Mouse (Mus musculus): ENCODE measurements around the gene Poc1a. TPM values are rescaled to one million over a fixed set of nuclear protein-coding genes. Genes with fewer than 3 reads are reported as not detected.
A peak's percentile ranks its signal among the peaks of the same experiment; 100 is the strongest.

Gene Poc1a
- polyA plus RNA-seq, 1 experiment from 2014 or later, result 23.1 TPM

GRCm38 (mm10) chr9:106355217-106355974 lies 74.5 kb downstream of the Poc1a start:
- H3K9ac ChIP-seq, result no peak overlapping the region

DNA sequence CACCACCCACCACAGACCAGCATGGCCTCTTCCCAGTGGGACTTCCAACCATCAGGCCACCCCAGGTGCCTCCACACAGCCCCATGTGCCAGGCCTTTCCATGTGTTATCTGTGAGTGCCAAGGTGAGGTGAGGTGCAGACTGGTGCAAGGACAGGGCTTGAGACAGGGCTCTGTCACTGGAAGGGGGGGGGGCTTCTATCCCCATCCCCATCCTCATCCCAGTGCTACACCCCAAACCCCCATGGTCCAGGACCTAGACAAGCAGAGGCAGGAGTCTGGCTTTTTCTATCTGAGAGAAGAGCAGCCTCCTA lies 75.1 kb downstream of the Poc1a start:
- Histone ChIP-seq H3K9ac (no peak overlapping the region), H3K36me3 (replicated peaks) (no peaks in the 10 kb centered on the region), H3K27ac (replicated peaks) (no peak overlapping the region), H3K4me1 (replicated peaks) (peaks cover 5% of the 10 kb centered on the region), H3K9me3 (replicated peaks) (no peaks in the 10 kb centered on the region), H3K27me3 (no peaks in the 10 kb centered on the region), H3K4me3 (replicated peaks) (no peak overlapping the region), H3K4me2 (no peak overlapping the region)
- ATAC-seq (ENCODE audit: insufficient read depth), result no peak

More at GRCm38 (mm10) chr9:106355217-106355974, 74.5 kb downstream of the Poc1a start:
- Histone ChIP-seq H3K27ac (replicated peaks) (no peak overlapping the region), H3K27me3 (no peaks in the 10 kb centered on the region), H3K36me3 (replicated peaks) (no peaks in the 10 kb centered on the region), H3K9me3 (replicated peaks) (no peaks in the 10 kb centered on the region), H3K4me3 (replicated peaks) (no peak overlapping the region), H3K4me2 (no peak overlapping the region), H3K4me1 (replicated peaks) (peaks cover 5% of the 10 kb centered on the region)
- 71% methylated on average over 10 of the region's 10 CpGs for WGBS (ENCODE audit: insufficient replicate concordance)
- no peak for ATAC-seq (ENCODE audit: insufficient read depth)

DNA sequence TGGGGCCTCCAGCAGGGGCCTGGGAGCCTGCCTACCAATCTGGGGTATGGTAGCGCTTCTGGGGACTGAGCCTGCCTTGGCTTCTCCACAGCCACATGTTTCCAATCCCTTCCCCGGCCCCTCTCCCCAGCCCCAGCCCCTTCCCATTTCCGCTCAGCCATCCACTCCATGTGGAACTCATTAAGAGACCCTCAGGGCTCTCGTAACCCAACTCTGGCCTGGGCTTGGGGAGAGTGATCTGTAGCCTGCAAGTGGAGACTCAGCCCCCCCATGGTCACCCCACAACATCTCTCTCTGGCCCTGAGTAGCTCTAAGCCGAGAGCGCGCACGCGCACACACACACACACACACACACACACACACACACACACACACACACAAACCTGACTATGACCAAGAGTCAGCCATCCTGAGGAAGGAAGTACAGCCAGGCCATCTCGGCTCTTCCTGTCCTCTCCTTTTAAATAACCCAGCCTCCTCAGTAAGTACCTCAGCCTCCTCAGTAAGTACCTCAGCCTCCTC lies 75.5 kb downstream of the Poc1a start:
- 44% methylated on average over 10 of the region's 10 CpGs for WGBS (ENCODE audit: insufficient replicate concordance)
- 0 out of 2 replicates have a peak, but pooled peaks have one; percentile 5 for ATAC-seq (ENCODE audit: insufficient read depth)
- no peaks in the 10 kb centered on the region for H3K27me3 ChIP-seq
- H3K27ac ChIP-seq (replicated peaks), result no peak overlapping the region
- H3K9me3 ChIP-seq (replicated peaks), result no peaks in the 10 kb centered on the region
- peaks cover 5% of the 10 kb centered on the region for H3K4me1 ChIP-seq (replicated peaks)
- no peak overlapping the region for H3K4me2 ChIP-seq
- H3K4me3 ChIP-seq (replicated peaks), result no peak overlapping the region
- no peaks in the 10 kb centered on the region for H3K36me3 ChIP-seq (replicated peaks)
- H3K9ac ChIP-seq, result no peak overlapping the region

- H3K9ac ChIP-seq, result no peak overlapping the region
- no peaks in the 10 kb centered on the region for H3K9me3 ChIP-seq (replicated peaks)
- 73% methylated on average over 3 of the region's 3 CpGs for WGBS (ENCODE audit: insufficient replicate concordance)
- no peaks in the 10 kb centered on the region for H3K36me3 ChIP-seq (replicated peaks)
- no peak overlapping the region for H3K4me3 ChIP-seq (replicated peaks)
- ATAC-seq (ENCODE audit: insufficient read depth), result no peak
- peaks cover 5% of the 10 kb centered on the region for H3K4me1 ChIP-seq (replicated peaks)
- H3K27ac ChIP-seq (replicated peaks), result no peak overlapping the region
- H3K27me3 ChIP-seq, result no peaks in the 10 kb centered on the region
- H3K4me2 ChIP-seq, result no peak overlapping the region
Observed at GRCm38 (mm10) chr9:106357167-106357566, 76.3 kb downstream of the Poc1a start.

- no peak overlapping the region for H3K27ac ChIP-seq (replicated peaks)
- no peak for ATAC-seq (ENCODE audit: insufficient read depth)
- no peak overlapping the region for H3K9ac ChIP-seq
- H3K9me3 ChIP-seq (replicated peaks), result no peaks in the 10 kb centered on the region
- no peak overlapping the region for H3K4me2 ChIP-seq
- 64% methylated on average over 6 of the region's 6 CpGs for WGBS (ENCODE audit: insufficient replicate concordance)
- 0 out of 2 replicates have a peak, but pooled peaks cover 1% of the 10 kb centered on the region for H3K27me3 ChIP-seq
- H3K36me3 ChIP-seq (replicated peaks), result no peaks in the 10 kb centered on the region
- H3K4me1 ChIP-seq (replicated peaks), result no peaks in the 10 kb centered on the region; the same call in 1 of the 2 replicates
- H3K4me3 ChIP-seq (replicated peaks), result no peak overlapping the region
Observed at GRCm38 (mm10) chr9:106359297-106359696, 78.4 kb downstream of the Poc1a start.

- H3K9ac ChIP-seq, result no peak overlapping the region
- WGBS (ENCODE audit: insufficient replicate concordance), result 61% methylated on average over 6 of the region's 6 CpGs
- no peak overlapping the region for H3K4me3 ChIP-seq (replicated peaks)
- H3K27ac ChIP-seq (replicated peaks), result no peak overlapping the region
- H3K9me3 ChIP-seq (replicated peaks), result no peaks in the 10 kb centered on the region
- no peaks in the 10 kb centered on the region; the same call in 1 of the 2 replicates for H3K4me1 ChIP-seq (replicated peaks)
- ATAC-seq (ENCODE audit: insufficient read depth), result no peak
- no peak overlapping the region for H3K4me2 ChIP-seq
- peaks cover 11% of the 10 kb centered on the region; the same call in 1 of the 2 replicates for H3K27me3 ChIP-seq
- H3K36me3 ChIP-seq (replicated peaks), result no peaks in the 10 kb centered on the region
Observed at GRCm38 (mm10) chr9:106361140-106361539, 80.3 kb downstream of the Poc1a start.

- no peak overlapping the region for H3K9ac ChIP-seq
- H3K9me3 ChIP-seq (replicated peaks), result no peaks in the 10 kb centered on the region
- H3K27me3 ChIP-seq, result peaks cover 38% of the 10 kb centered on the region
- peaks cover 38% of the 10 kb centered on the region for H3K4me1 ChIP-seq (replicated peaks)
- ATAC-seq (ENCODE audit: insufficient read depth), result no peak
- H3K4me3 ChIP-seq (replicated peaks), result no peak overlapping the region
- 28% methylated on average over 7 of the region's 7 CpGs for WGBS (ENCODE audit: insufficient replicate concordance)
- H3K36me3 ChIP-seq (replicated peaks), result no peaks in the 10 kb centered on the region
- H3K4me2 ChIP-seq, result no peak overlapping the region
- no peak overlapping the region for H3K27ac ChIP-seq (replicated peaks)
Observed at GRCm38 (mm10) chr9:106365333-106365732, 84.5 kb downstream of the Poc1a start.

GRCm38 (mm10) chr9:106366188-106366587 lies 85.3 kb downstream of the Poc1a start:
- H3K9me3 ChIP-seq (replicated peaks), result no peaks in the 10 kb centered on the region
- peaks cover 41% of the 10 kb centered on the region for H3K27me3 ChIP-seq
- H3K36me3 ChIP-seq (replicated peaks), result no peaks in the 10 kb centered on the region
- H3K27ac ChIP-seq (replicated peaks), result no peak overlapping the region
- no peak overlapping the region for H3K4me2 ChIP-seq
- 75% methylated on average over 1 of the region's 1 CpGs for WGBS (ENCODE audit: insufficient replicate concordance)
- H3K4me3 ChIP-seq (replicated peaks), result no peak overlapping the region
- ATAC-seq (ENCODE audit: insufficient read depth), result no peak
- no peak overlapping the region for H3K9ac ChIP-seq
- peaks cover 46% of the 10 kb centered on the region for H3K4me1 ChIP-seq (replicated peaks)

GRCm38 (mm10) chr9:106367001-106367400 lies 86.1 kb downstream of the Poc1a start:
- Histone ChIP-seq H3K27ac (replicated peaks) (no peak overlapping the region), H3K9me3 (replicated peaks) (no peaks in the 10 kb centered on the region), H3K4me3 (replicated peaks) (peak overlapping the region; percentile 59), H3K9ac (peak overlapping the region; percentile 39), H3K27me3 (peaks cover 41% of the 10 kb centered on the region), H3K4me1 (replicated peaks) (peaks cover 54% of the 10 kb centered on the region), H3K36me3 (replicated peaks) (no peaks in the 10 kb centered on the region), H3K4me2 (peak overlapping the region; percentile 100)
- 17% methylated on average over 5 of the region's 5 CpGs for WGBS (ENCODE audit: insufficient replicate concordance)
- ATAC-seq (ENCODE audit: insufficient read depth), result no peak

- under 1% methylated on average over 36 of the region's 36 CpGs for WGBS (ENCODE audit: insufficient replicate concordance)
- peaks cover 61% of the 10 kb centered on the region for H3K4me1 ChIP-seq (replicated peaks)
Observed at GRCm38 (mm10) chr9:106367592-106368111, 86.8 kb downstream of the Poc1a start.

DNA sequence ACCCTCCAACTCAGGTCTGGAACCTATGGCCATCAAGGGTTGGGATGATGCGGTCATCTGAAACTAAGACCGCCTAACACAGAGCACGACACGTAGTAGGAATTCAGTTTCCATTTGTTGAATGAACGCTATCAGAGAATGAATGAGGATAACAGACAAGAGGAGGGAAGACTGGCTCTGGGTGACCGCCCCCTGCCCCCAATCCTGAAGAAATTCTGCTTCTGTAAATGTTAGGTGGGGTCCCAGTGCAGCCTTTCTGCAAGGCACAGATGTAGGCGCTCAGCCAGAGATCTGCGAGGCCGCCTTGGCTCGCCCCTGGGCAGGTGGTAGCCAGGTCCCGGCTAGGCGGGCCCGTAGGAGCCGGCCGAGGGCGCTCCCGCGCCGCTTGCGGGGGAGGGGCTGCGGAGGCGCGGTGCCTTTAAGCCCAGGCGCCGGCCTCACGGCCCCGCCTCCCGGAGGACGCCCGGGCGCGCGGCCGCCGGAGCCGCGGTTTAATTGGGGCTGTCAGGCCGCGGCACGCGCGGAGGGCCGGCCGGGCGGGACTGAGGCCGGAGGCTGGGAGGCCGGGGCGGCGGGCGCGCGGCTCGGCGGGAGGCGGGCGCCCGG lies 87.4 kb downstream of the Poc1a start, which contains the start of gene Dusp7:
TSS of gene Dusp7 (plus strand) at position 521 of the 606 bp plus-strand sequence.
- Histone ChIP-seq H3K36me3 (replicated peaks) (0 out of 2 replicates have a peak, but pooled peaks cover 6% of the 10 kb centered on the region), H3K4me2 (peak within 1 kb of the TSS; percentile 100), H3K9ac (peak within 1 kb of the TSS; percentile 73), H3K9me3 (replicated peaks) (no peaks in the 10 kb centered on the region), H3K27me3 (peaks cover 41% of the 10 kb centered on the region), H3K4me3 (replicated peaks) (peak within 1 kb of the TSS; percentile 76), H3K27ac (replicated peaks) (peak within 1 kb of the TSS; percentile 84), H3K4me1 (replicated peaks) (peaks cover 65% of the 10 kb centered on the region)
- ATAC-seq (ENCODE audit: insufficient read depth), result peak; percentile 67
- WGBS (ENCODE audit: insufficient replicate concordance), result under 1% methylated on average over 56 of the region's 57 CpGs

More at GRCm38 (mm10) chr9:106367592-106368111, 86.8 kb downstream of the Poc1a start:
- Histone ChIP-seq H3K9ac (peak overlapping the region; percentile 73), H3K4me2 (peak overlapping the region; percentile 100), H3K27me3 (peaks cover 41% of the 10 kb centered on the region), H3K36me3 (replicated peaks) (0 out of 2 replicates have a peak, but pooled peaks cover 3% of the 10 kb centered on the region), H3K9me3 (replicated peaks) (no peaks in the 10 kb centered on the region), H3K4me3 (replicated peaks) (peak overlapping the region; percentile 76), H3K27ac (replicated peaks) (peak overlapping the region; percentile 84)
- ATAC-seq (ENCODE audit: insufficient read depth), result peak; percentile 89

All from liver, embryonic 15.5 days (tissue).